Mouse (Mus musculus): ENCODE measurements around the gene Rpl31. TPM values are rescaled to one million over a fixed set of nuclear protein-coding genes. Genes with fewer than 3 reads are reported as not detected.
A peak's percentile ranks its signal among the peaks of the same experiment; 100 is the strongest.

The Rpl31 gene
- polyA plus RNA-seq (2016; fragmentation: Nextera tagmentation; extraction: Ambion mirVana): 344 and 432 TPM in 2 replicates

DNA sequence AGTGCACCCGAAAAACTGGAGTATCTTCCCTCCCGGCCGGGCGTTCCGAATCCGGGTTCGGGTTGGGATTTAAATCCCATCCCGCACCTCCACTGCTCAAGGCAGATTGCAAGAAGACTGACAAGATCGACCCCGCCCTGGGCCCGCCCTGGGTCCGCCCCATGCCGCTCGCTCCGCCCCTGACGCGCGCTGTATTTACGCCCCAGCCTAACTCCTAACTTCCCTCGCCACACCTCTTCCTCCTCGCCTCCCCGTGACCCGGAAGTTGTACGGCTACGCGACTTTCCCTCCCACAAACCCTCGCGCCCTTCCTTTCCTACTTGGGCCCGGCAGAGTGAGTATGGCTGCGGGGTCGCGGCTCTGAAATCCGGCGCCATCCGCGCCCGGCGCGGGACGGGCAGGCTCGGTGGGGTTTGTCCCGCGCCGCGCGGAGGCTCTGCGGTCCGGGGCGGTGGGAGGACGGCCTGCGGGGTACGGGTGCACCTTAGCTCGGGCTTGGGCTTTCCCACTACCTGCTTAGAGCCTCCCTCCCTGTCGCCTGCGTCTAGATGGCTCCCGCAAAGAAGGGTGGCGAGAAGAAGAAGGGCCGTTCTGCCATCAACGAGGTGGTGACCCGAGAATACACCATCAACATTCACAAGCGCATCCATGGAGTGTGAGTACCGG is at the start of gene Rpl31:
TSS of gene Rpl31 (plus strand) at position 242 of the 666 bp plus-strand sequence.
- peak; percentile 99 for ATAC-seq (ENCODE audit: low FRiP score)
- Histone ChIP-seq H3K27me3 (no peaks in the 10 kb centered on the region), H3K36me3 (peaks cover 31% of the 10 kb centered on the region), H3K4me1 (peaks cover 19% of the 10 kb centered on the region), H3K27ac (peak within 1 kb of the TSS; percentile 93), H3K9ac (peak within 1 kb of the TSS; percentile 83), H3K4me2 (replicated peaks) (peak within 1 kb of the TSS; percentile 92), H3K4me3 (peak within 1 kb of the TSS; percentile 68), H3K9me3 (replicated peaks) (no peaks in the 10 kb centered on the region)
- WGBS: under 1% methylated on average over 62 of the region's 62 CpGs

DNA sequence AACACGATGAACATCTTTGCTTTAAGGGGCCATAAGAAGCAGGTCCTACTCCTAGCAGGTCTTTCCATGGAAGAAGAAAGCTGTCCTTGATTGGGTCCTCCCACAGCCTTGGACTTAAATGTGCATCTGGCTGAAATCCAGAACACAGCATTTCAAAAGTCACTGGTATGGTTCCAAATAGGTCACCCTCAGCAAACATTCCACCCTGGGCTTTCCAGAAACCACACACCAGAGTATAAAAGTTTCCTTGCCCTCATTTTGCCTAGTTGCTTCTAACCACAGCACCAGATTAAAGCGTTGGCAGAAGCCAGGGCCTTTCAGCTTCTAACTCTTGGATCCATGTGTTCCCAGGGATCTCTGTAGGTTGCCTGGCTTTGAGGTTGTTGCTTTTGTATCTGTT is 49.7 kb upstream of the Rpl31 start:
- no peak overlapping the region for H3K9ac ChIP-seq
- no peak for ATAC-seq (ENCODE audit: low FRiP score)
- no peaks in the 10 kb centered on the region for H3K4me1 ChIP-seq
- no peaks in the 10 kb centered on the region for H3K36me3 ChIP-seq
- 79% methylated on average over 2 of the region's 2 CpGs for WGBS
- H3K27ac ChIP-seq: no peak overlapping the region
- no peaks in the 10 kb centered on the region for H3K9me3 ChIP-seq (replicated peaks)
- no peak overlapping the region for H3K4me2 ChIP-seq (replicated peaks)
- no peak overlapping the region for H3K4me3 ChIP-seq
- no peaks in the 10 kb centered on the region for H3K27me3 ChIP-seq

DNA sequence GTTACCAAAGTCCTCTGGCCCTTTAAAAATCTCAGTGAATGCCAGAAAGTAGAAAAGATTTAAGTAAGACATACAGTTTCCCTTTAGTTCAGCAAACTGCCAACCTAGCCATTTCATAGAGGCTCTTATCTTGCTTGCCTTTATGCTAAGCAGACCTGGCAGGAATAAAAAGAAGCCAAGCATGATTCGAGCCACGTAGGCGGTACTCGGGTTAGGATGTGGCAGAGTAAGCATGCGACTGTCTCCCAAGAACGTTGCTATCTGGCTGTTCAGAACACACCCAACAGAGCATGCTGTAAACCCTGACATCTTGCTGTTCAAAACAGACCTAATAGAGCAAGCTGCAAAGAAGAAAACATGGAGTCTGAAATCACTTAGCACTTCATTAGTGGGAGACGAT is 48.8 kb upstream of the Rpl31 start:
- 88% methylated on average over 7 of the region's 7 CpGs for WGBS
- no peaks in the 10 kb centered on the region for H3K9me3 ChIP-seq (replicated peaks)
- H3K4me3 ChIP-seq: no peak overlapping the region
- H3K27ac ChIP-seq: no peak overlapping the region
- H3K4me1 ChIP-seq: no peaks in the 10 kb centered on the region
- H3K36me3 ChIP-seq: no peaks in the 10 kb centered on the region
- H3K27me3 ChIP-seq: no peaks in the 10 kb centered on the region
- H3K9ac ChIP-seq: no peak overlapping the region
- no peak for ATAC-seq (ENCODE audit: low FRiP score)
- no peak overlapping the region for H3K4me2 ChIP-seq (replicated peaks)

DNA sequence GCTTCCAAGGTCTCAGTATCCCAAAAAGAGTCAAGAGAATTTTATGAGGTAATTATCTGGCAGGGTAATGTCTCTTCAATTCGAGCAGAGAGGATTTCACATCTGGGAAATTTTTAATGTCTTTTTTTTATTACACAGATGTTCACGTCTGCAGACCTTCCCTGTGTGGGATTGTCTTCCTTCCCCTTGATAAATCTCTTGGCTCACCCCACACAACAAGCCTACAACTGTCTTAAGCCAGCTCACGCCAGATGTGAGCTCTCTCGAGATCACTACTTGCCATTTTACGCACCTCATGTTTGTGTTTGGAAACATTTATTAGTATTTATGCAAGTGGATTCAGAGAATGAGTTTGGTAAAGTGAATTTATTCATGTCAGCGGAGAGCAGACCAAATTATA is 45.7 kb upstream of the Rpl31 start:
- H3K27me3 ChIP-seq: no peaks in the 10 kb centered on the region
- H3K4me3 ChIP-seq: no peak overlapping the region
- H3K4me1 ChIP-seq: no peaks in the 10 kb centered on the region
- H3K9ac ChIP-seq: no peak overlapping the region
- no peak overlapping the region for H3K4me2 ChIP-seq (replicated peaks)
- no peak overlapping the region for H3K27ac ChIP-seq
- WGBS: 81% methylated on average over 6 of the region's 6 CpGs
- no peaks in the 10 kb centered on the region for H3K9me3 ChIP-seq (replicated peaks)
- no peak for ATAC-seq (ENCODE audit: low FRiP score)
- no peaks in the 10 kb centered on the region for H3K36me3 ChIP-seq

DNA sequence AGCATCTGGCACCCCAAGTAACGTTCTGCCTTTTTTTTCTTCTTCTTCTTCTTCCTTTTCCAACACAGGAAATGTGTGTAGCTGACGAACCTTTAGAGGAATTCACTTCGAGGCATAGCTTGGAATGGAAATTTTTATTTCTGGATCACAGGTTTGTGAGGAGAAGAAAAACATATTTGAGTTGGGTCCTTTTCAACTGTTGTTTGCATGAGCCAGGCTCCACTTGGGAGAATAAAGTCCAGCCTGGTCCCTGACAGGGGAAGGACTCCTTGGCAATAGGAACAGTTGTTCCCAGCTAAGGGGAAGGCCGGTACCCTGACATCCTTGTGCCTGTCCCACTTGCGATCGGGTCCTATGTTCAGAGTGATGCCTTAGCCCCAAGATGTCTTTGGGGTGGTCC is 42.4 kb upstream of the Rpl31 start:
- H3K4me3 ChIP-seq: no peak overlapping the region
- no peaks in the 10 kb centered on the region for H3K27me3 ChIP-seq
- H3K9me3 ChIP-seq (replicated peaks): no peaks in the 10 kb centered on the region
- no peak overlapping the region for H3K4me2 ChIP-seq (replicated peaks)
- H3K36me3 ChIP-seq: no peaks in the 10 kb centered on the region
- H3K4me1 ChIP-seq: no peaks in the 10 kb centered on the region
- H3K9ac ChIP-seq: no peak overlapping the region
- no peak overlapping the region for H3K27ac ChIP-seq
- 92% methylated on average over 6 of the region's 6 CpGs for WGBS
- no peak for ATAC-seq (ENCODE audit: low FRiP score)

DNA sequence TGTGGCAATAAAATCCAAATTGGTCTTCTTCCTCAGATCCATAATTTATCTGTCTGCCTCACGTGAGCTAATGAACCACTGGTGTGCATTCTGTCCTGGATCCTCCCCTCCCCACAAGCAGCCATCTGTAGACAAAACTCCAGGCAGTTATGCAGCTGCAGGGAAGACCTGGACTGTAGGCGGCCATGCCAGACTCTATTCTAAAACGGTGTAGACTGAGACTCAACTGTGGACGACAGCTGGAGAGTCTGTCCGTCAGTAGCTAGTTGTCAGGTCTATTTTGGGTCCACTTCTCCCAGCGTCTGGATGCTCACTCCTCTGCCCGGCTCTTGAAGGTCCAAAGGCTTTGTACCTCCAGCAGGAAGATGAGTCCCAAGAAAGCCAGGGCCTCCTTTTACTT is 40.1 kb upstream of the Rpl31 start:
- Histone ChIP-seq H3K9ac (no peak overlapping the region), H3K27ac (no peak overlapping the region), H3K4me2 (replicated peaks) (no peak overlapping the region), H3K4me3 (no peak overlapping the region), H3K9me3 (replicated peaks) (no peaks in the 10 kb centered on the region), H3K27me3 (no peaks in the 10 kb centered on the region), H3K4me1 (no peaks in the 10 kb centered on the region), H3K36me3 (no peaks in the 10 kb centered on the region)
- 75% methylated on average over 7 of the region's 7 CpGs for WGBS
- no peak for ATAC-seq (ENCODE audit: low FRiP score)

DNA sequence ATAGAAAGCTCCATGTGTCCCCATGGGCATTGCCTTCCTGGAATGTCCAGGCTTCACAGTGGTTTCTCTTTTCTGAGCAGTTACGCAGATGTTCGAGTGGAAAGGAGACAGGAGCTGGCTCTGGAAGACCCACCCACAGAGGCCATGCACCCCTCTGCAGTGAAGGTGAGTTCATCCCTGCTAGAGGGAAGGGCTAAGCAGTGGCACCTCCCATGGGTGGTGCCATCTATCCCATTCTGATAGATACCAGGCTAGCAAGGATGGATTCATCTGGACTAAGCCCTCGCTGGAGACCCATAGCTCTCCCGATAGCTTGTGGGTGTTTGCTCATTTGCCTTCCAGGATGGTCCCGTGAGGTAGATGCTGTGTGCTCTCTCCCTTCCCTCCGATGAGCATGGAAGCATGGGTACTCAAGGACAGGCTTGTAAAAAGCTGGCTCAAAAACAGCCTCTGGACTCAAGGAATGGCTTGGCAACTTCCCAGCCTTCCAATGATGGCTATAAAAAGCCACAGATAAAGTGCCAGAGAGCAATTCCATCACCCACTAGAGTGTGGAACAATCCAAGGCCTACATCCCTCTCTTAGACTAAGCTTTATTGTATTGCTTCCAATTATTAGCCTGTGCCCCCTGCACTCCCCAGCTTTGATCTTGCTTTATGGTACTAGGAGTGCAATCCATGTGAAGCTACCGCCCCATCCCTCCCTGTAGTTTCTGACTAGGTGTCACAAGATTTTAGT is 36.6 kb upstream of the Rpl31 start:
- Histone ChIP-seq H3K27ac (no peak overlapping the region), H3K27me3 (peaks cover 3% of the 10 kb centered on the region; the same call in 1 of the 2 replicates), H3K9ac (no peak overlapping the region), H3K36me3 (no peaks in the 10 kb centered on the region), H3K9me3 (replicated peaks) (no peaks in the 10 kb centered on the region), H3K4me1 (no peaks in the 10 kb centered on the region), H3K4me3 (no peak overlapping the region), H3K4me2 (replicated peaks) (no peak overlapping the region)
- ATAC-seq (ENCODE audit: low FRiP score): no peak
- 89% methylated on average over 7 of the region's 7 CpGs for WGBS

DNA sequence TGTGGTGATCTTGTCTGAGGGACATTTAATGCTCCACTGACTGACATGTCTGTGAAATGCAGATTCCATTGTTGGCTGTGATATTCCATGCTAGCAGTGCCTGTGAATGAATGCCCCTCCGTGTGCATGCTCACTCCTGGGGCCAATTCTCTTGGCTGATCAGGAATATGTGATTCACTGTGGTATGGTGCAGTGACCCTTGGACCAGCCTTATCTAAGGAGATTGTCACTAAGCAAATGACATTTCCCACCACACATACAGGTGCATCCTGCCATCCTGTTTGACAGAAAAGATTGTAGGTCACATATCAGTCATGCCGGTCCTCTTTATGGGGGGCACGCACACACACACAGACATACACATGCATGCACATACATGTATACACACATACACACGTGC is 35.2 kb upstream of the Rpl31 start:
- no peaks in the 10 kb centered on the region for H3K9me3 ChIP-seq (replicated peaks)
- no peak overlapping the region for H3K4me3 ChIP-seq
- no peak overlapping the region for H3K4me2 ChIP-seq (replicated peaks)
- no peak overlapping the region for H3K9ac ChIP-seq
- H3K4me1 ChIP-seq: no peaks in the 10 kb centered on the region
- H3K27ac ChIP-seq: no peak overlapping the region
- H3K27me3 ChIP-seq: peaks cover 3% of the 10 kb centered on the region; the same call in 1 of the 2 replicates
- no peak for ATAC-seq (ENCODE audit: low FRiP score)
- H3K36me3 ChIP-seq: no peaks in the 10 kb centered on the region
- WGBS: 84% methylated on average over 4 of the region's 4 CpGs

DNA sequence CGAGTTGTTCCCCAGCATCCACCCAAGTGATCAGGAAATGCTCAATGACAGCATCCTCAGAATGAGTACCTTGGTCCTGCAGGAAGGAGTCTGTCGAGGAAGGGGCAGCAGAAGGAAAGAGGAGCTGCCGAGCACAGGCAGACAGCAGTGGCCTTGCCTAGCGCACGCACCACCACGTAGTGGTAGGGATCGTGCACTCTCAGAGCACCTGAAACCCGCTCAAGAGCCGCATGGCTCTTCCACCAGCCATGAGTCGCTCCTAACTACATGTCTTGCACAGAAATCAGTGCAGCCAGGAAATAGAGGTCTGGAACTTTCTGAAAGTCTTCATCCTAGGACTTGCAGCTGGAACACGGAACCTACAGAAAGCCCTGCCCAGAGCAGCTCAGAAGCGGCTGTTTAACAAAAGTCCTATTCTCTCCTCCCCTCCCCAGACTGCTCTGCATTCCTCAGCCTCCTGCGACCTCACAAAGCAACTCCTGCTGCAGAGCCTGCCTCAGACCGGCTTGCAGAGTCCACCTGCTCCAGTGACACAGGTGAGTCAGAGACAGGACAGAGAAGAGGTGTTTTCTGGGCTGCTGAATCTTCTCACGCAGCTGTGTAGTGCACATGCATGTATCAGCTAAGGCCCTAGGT is 32.0 kb upstream of the Rpl31 start:
- H3K4me1 ChIP-seq: no peaks in the 10 kb centered on the region
- H3K27ac ChIP-seq: no peak overlapping the region
- no peaks in the 10 kb centered on the region for H3K9me3 ChIP-seq (replicated peaks)
- no peak overlapping the region for H3K4me2 ChIP-seq (replicated peaks)
- peaks cover 5% of the 10 kb centered on the region for H3K27me3 ChIP-seq
- no peak for ATAC-seq (ENCODE audit: low FRiP score)
- no peak overlapping the region for H3K4me3 ChIP-seq
- H3K36me3 ChIP-seq: no peaks in the 10 kb centered on the region
- WGBS: 31% methylated on average over 15 of the region's 15 CpGs
- no peak overlapping the region for H3K9ac ChIP-seq

DNA sequence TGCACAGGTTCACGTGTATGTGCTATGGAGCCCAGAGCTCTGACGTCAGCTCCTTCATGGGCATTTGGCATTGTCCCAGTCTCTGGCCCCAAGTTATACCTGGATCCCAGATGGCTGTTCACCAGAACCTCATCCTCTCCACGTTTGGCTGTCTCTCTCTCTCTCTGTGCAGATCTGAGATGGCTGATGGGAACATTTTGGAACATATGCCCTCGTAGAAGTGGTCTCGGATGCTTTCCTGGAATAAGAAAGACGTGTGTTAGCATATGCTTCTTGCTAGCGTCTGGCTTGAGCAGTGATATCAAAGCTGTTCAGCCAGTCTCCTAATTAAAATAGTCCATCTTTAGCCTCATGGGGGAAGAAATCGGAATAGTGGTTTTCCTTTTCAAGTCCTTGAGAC is 30.9 kb upstream of the Rpl31 start:
- no peak for ATAC-seq (ENCODE audit: low FRiP score)
- WGBS: 86% methylated on average over 8 of the region's 8 CpGs
- no peaks in the 10 kb centered on the region for H3K4me1 ChIP-seq

DNA sequence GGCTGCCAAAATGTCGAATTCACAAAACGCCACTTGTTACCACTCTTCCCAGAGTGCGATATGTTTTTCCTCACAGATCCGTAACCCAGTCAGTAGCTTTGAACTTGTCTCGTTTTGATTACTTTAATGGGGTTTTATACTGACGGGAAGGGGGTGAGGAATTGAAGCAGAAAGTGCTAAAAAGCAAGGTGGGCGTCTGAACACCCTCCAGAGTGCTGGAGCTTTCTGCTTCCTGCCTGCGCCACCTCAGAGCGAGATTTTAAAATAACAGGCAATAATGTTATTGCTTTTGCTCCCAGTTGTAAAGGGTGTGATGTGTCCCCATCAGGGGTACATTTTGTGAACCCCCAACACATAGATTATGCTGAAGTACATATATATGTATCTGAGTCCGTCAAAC is 28.8 kb upstream of the Rpl31 start:
- Histone ChIP-seq H3K36me3 (no peaks in the 10 kb centered on the region), H3K4me1 (no peaks in the 10 kb centered on the region), H3K4me2 (replicated peaks) (no peak overlapping the region), H3K9me3 (replicated peaks) (no peaks in the 10 kb centered on the region), H3K27me3 (peaks cover 5% of the 10 kb centered on the region), H3K4me3 (no peak overlapping the region), H3K27ac (no peak overlapping the region), H3K9ac (no peak overlapping the region)
- 79% methylated on average over 10 of the region's 10 CpGs for WGBS
- no peak for ATAC-seq (ENCODE audit: low FRiP score)

More for the DNA sequence above, 30.9 kb upstream of the Rpl31 start:
- no peaks in the 10 kb centered on the region for H3K9me3 ChIP-seq (replicated peaks)
- H3K4me2 ChIP-seq (replicated peaks): no peak overlapping the region
- peaks cover 5% of the 10 kb centered on the region for H3K27me3 ChIP-seq
- no peaks in the 10 kb centered on the region for H3K36me3 ChIP-seq
- H3K9ac ChIP-seq: no peak overlapping the region
- no peak overlapping the region for H3K4me3 ChIP-seq
- H3K27ac ChIP-seq: no peak overlapping the region

DNA sequence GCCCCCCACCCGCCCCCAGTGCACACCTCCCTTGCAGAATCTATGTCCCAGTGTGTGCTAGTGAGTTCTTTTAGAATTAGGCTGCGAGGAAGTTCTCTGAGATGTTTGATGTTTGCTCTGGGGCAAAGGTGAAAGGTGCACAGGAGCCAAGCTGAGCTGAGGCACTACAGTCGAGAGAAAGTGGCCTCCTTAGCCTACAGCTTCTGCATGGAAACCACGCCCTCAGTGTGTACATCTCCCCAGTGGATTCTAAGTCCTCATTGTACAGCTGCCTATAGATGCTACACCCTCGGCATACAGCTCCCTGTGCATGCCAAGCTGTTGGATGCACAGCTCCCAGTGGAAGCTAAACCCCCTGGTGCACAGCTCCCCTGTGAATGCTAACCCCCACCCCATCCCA is 28.2 kb upstream of the Rpl31 start:
- H3K9me3 ChIP-seq (replicated peaks): no peaks in the 10 kb centered on the region
- no peak for ATAC-seq (ENCODE audit: low FRiP score)
- no peaks in the 10 kb centered on the region for H3K4me1 ChIP-seq
- no peak overlapping the region for H3K4me3 ChIP-seq
- H3K9ac ChIP-seq: no peak overlapping the region
- 50% methylated on average over 5 of the region's 5 CpGs for WGBS
- no peaks in the 10 kb centered on the region for H3K36me3 ChIP-seq
- H3K4me2 ChIP-seq (replicated peaks): no peak overlapping the region
- peaks cover 5% of the 10 kb centered on the region for H3K27me3 ChIP-seq
- no peak overlapping the region for H3K27ac ChIP-seq

All from hindbrain, embryonic 12.5 days (tissue).